Mouse (Mus musculus): ENCODE data around the gene Cd47. TPM values are rescaled to one million over a fixed set of nuclear protein-coding genes. Genes with fewer than 3 reads are reported as not detected.

Gene Cd47
- polyA plus RNA-seq, 1 experiment from 2014 or later: 63.8 TPM

- no peaks in the 10 kb centered on the region for H3K36me3 ChIP-seq (ENCODE audit: control insufficient read depth, insufficient read depth, low read length)
- H3K27me3 ChIP-seq (ENCODE audit: control insufficient read depth, insufficient read depth, low read length): no peaks in the 10 kb centered on the region
- no peaks in the 10 kb centered on the region for H3K9me3 ChIP-seq (ENCODE audit: control insufficient read depth, low read length)
- 78% methylated on average over 3 of the region's 3 CpGs for WGBS
- ATAC-seq (ENCODE audit: insufficient read depth, low FRiP score, low TSS enrichment) (no peak), DNase-seq (ENCODE audit: low spot score) (no peak)
- no peak overlapping the region for H3K27ac ChIP-seq (ENCODE audit: low read depth, low read length)
- H3K4me2 ChIP-seq (ENCODE audit: low read depth): no peak overlapping the region
- H3K4me1 ChIP-seq (ENCODE audit: control insufficient read depth, insufficient read depth, low read length): no peaks in the 10 kb centered on the region
- no peak overlapping the region for H3K4me3 ChIP-seq (ENCODE audit: low read depth, low read length)
- no peak overlapping the region for H3K9ac ChIP-seq (ENCODE audit: low read length)
Measured at GRCm38 (mm10) chr16:49887290-49887689, 87.0 kb downstream of the Cd47 start.

- DNase-seq (ENCODE audit: low spot score) (no peak), ATAC-seq (ENCODE audit: insufficient read depth, low FRiP score, low TSS enrichment) (no peak)
- Histone ChIP-seq H3K9me3 (ENCODE audit: control insufficient read depth, low read length) (no peaks in the 10 kb centered on the region), H3K36me3 (ENCODE audit: control insufficient read depth, insufficient read depth, low read length) (no peaks in the 10 kb centered on the region), H3K9ac (ENCODE audit: low read length) (no peak overlapping the region), H3K4me3 (ENCODE audit: low read depth, low read length) (no peak overlapping the region), H3K27ac (ENCODE audit: low read depth, low read length) (no peak overlapping the region), H3K27me3 (ENCODE audit: control insufficient read depth, insufficient read depth, low read length) (no peaks in the 10 kb centered on the region), H3K4me1 (ENCODE audit: control insufficient read depth, insufficient read depth, low read length) (no peaks in the 10 kb centered on the region), H3K4me2 (ENCODE audit: low read depth) (no peak overlapping the region)
- WGBS: 82% methylated on average over 9 of the region's 9 CpGs
Measured at GRCm38 (mm10) chr16:49887811-49888564, 87.7 kb downstream of the Cd47 start.

- H3K4me1 ChIP-seq (ENCODE audit: control insufficient read depth, insufficient read depth, low read length): no peaks in the 10 kb centered on the region
- H3K36me3 ChIP-seq (ENCODE audit: control insufficient read depth, insufficient read depth, low read length): no peaks in the 10 kb centered on the region
- DNase-seq (ENCODE audit: low spot score) (no peak), ATAC-seq (ENCODE audit: insufficient read depth, low FRiP score, low TSS enrichment) (no peak)
- 69% methylated on average over 2 of the region's 2 CpGs for WGBS
- H3K4me2 ChIP-seq (ENCODE audit: low read depth): no peak overlapping the region
- H3K27ac ChIP-seq (ENCODE audit: low read depth, low read length): no peak overlapping the region
- H3K4me3 ChIP-seq (ENCODE audit: low read depth, low read length): no peak overlapping the region
- H3K27me3 ChIP-seq (ENCODE audit: control insufficient read depth, insufficient read depth, low read length): no peaks in the 10 kb centered on the region
- no peak overlapping the region for H3K9ac ChIP-seq (ENCODE audit: low read length)
- no peaks in the 10 kb centered on the region for H3K9me3 ChIP-seq (ENCODE audit: control insufficient read depth, low read length)
Measured at GRCm38 (mm10) chr16:49889031-49889655, 88.8 kb downstream of the Cd47 start.

- no peak for DNase-seq (ENCODE audit: low spot score)
- H3K27ac ChIP-seq (ENCODE audit: low read depth, low read length): no peak overlapping the region
- H3K4me1 ChIP-seq (ENCODE audit: control insufficient read depth, insufficient read depth, low read length): no peaks in the 10 kb centered on the region
- H3K4me3 ChIP-seq (ENCODE audit: low read depth, low read length): no peak overlapping the region
- H3K9me3 ChIP-seq (ENCODE audit: control insufficient read depth, low read length): no peaks in the 10 kb centered on the region
- no peaks in the 10 kb centered on the region for H3K27me3 ChIP-seq (ENCODE audit: control insufficient read depth, insufficient read depth, low read length)
- H3K4me2 ChIP-seq (ENCODE audit: low read depth): no peak overlapping the region
- H3K9ac ChIP-seq (ENCODE audit: low read length): no peak overlapping the region
- no peaks in the 10 kb centered on the region for H3K36me3 ChIP-seq (ENCODE audit: control insufficient read depth, insufficient read depth, low read length)
- no peak for ATAC-seq (ENCODE audit: insufficient read depth, low FRiP score, low TSS enrichment)
- WGBS: 90% methylated on average over 3 of the region's 3 CpGs
Measured at GRCm38 (mm10) chr16:49892252-49892651, 91.9 kb downstream of the Cd47 start.

- ATAC-seq (ENCODE audit: insufficient read depth, low FRiP score, low TSS enrichment) (no peak), DNase-seq (ENCODE audit: low spot score) (no peak)
- Histone ChIP-seq H3K4me3 (ENCODE audit: low read depth, low read length) (no peak overlapping the region), H3K9me3 (ENCODE audit: control insufficient read depth, low read length) (no peaks in the 10 kb centered on the region), H3K9ac (ENCODE audit: low read length) (no peak overlapping the region), H3K27me3 (ENCODE audit: control insufficient read depth, insufficient read depth, low read length) (no peaks in the 10 kb centered on the region), H3K4me1 (ENCODE audit: control insufficient read depth, insufficient read depth, low read length) (no peaks in the 10 kb centered on the region), H3K27ac (ENCODE audit: low read depth, low read length) (no peak overlapping the region), H3K36me3 (ENCODE audit: control insufficient read depth, insufficient read depth, low read length) (no peaks in the 10 kb centered on the region), H3K4me2 (ENCODE audit: low read depth) (no peak overlapping the region)
- 74% methylated on average over 2 of the region's 2 CpGs for WGBS
Measured at GRCm38 (mm10) chr16:49892945-49893344, 92.6 kb downstream of the Cd47 start.

GRCm38 (mm10) chr16:49894624-49895023 is 94.3 kb downstream of the Cd47 start:
- Histone ChIP-seq H3K9me3 (ENCODE audit: control insufficient read depth, low read length) (no peaks in the 10 kb centered on the region), H3K27ac (ENCODE audit: low read depth, low read length) (no peak overlapping the region), H3K27me3 (ENCODE audit: control insufficient read depth, insufficient read depth, low read length) (no peaks in the 10 kb centered on the region), H3K36me3 (ENCODE audit: control insufficient read depth, insufficient read depth, low read length) (no peaks in the 10 kb centered on the region), H3K4me3 (ENCODE audit: low read depth, low read length) (no peak overlapping the region), H3K9ac (ENCODE audit: low read length) (no peak overlapping the region), H3K4me1 (ENCODE audit: control insufficient read depth, insufficient read depth, low read length) (no peaks in the 10 kb centered on the region), H3K4me2 (ENCODE audit: low read depth) (no peak overlapping the region)
- WGBS: 62% methylated on average over 4 of the region's 4 CpGs
- ATAC-seq (ENCODE audit: insufficient read depth, low FRiP score, low TSS enrichment): no peak
- DNase-seq (ENCODE audit: low spot score): no peak

- Histone ChIP-seq H3K4me1 (ENCODE audit: control insufficient read depth, insufficient read depth, low read length) (no peaks in the 10 kb centered on the region), H3K4me2 (ENCODE audit: low read depth) (no peak overlapping the region), H3K27ac (ENCODE audit: low read depth, low read length) (no peak overlapping the region), H3K4me3 (ENCODE audit: low read depth, low read length) (no peak overlapping the region), H3K36me3 (ENCODE audit: control insufficient read depth, insufficient read depth, low read length) (no peaks in the 10 kb centered on the region), H3K27me3 (ENCODE audit: control insufficient read depth, insufficient read depth, low read length) (no peaks in the 10 kb centered on the region), H3K9ac (ENCODE audit: low read length) (no peak overlapping the region), H3K9me3 (ENCODE audit: control insufficient read depth, low read length) (no peaks in the 10 kb centered on the region)
- 76% methylated on average over 8 of the region's 8 CpGs for WGBS
- ATAC-seq (ENCODE audit: insufficient read depth, low FRiP score, low TSS enrichment) (no peak), DNase-seq (ENCODE audit: low spot score) (no peak)
Measured at GRCm38 (mm10) chr16:49896132-49896531, 95.8 kb downstream of the Cd47 start.

- ATAC-seq (ENCODE audit: insufficient read depth, low FRiP score, low TSS enrichment) (no peak), DNase-seq (ENCODE audit: low spot score) (no peak)
- no peak overlapping the region for H3K27ac ChIP-seq (ENCODE audit: low read depth, low read length)
- H3K27me3 ChIP-seq (ENCODE audit: control insufficient read depth, insufficient read depth, low read length): no peaks in the 10 kb centered on the region
- H3K4me2 ChIP-seq (ENCODE audit: low read depth): no peak overlapping the region
- H3K9me3 ChIP-seq (ENCODE audit: control insufficient read depth, low read length): no peaks in the 10 kb centered on the region
- H3K36me3 ChIP-seq (ENCODE audit: control insufficient read depth, insufficient read depth, low read length): no peaks in the 10 kb centered on the region
- H3K9ac ChIP-seq (ENCODE audit: low read length): no peak overlapping the region
- H3K4me3 ChIP-seq (ENCODE audit: low read depth, low read length): no peak overlapping the region
- no peaks in the 10 kb centered on the region for H3K4me1 ChIP-seq (ENCODE audit: control insufficient read depth, insufficient read depth, low read length)
Measured at GRCm38 (mm10) chr16:49901395-49901794, 101.1 kb downstream of the Cd47 start.

GRCm38 (mm10) chr16:49902083-49902482 is 101.8 kb downstream of the Cd47 start:
- no peaks in the 10 kb centered on the region for H3K36me3 ChIP-seq (ENCODE audit: control insufficient read depth, insufficient read depth, low read length)
- H3K9ac ChIP-seq (ENCODE audit: low read length): no peak overlapping the region
- H3K4me1 ChIP-seq (ENCODE audit: control insufficient read depth, insufficient read depth, low read length): no peaks in the 10 kb centered on the region
- no peak overlapping the region for H3K4me2 ChIP-seq (ENCODE audit: low read depth)
- no peaks in the 10 kb centered on the region for H3K9me3 ChIP-seq (ENCODE audit: control insufficient read depth, low read length)
- WGBS: 91% methylated on average over 5 of the region's 5 CpGs
- H3K27me3 ChIP-seq (ENCODE audit: control insufficient read depth, insufficient read depth, low read length): no peaks in the 10 kb centered on the region
- H3K27ac ChIP-seq (ENCODE audit: low read depth, low read length): no peak overlapping the region
- ATAC-seq (ENCODE audit: insufficient read depth, low FRiP score, low TSS enrichment) (no peak), DNase-seq (ENCODE audit: low spot score) (no peak)
- no peak overlapping the region for H3K4me3 ChIP-seq (ENCODE audit: low read depth, low read length)
